Mouse (Mus musculus) myocyte (in vitro differentiated cells): ENCODE results near the gene Acap1. TPM values are rescaled to one million over a fixed set of nuclear protein-coding genes. Genes with fewer than 3 reads are reported as not detected.

ENCODE experiments used
- H3K27me3 ChIP-seq: one replicate; pipeline ENCODE4 v1.6.1; 2011; ENCODE audit not compliant: control insufficient read depth, insufficient read depth, insufficient read length
- H3K36me3 ChIP-seq: one replicate; pipeline ENCODE4 v1.6.1; 2011; ENCODE audit not compliant: control insufficient read depth, insufficient read depth
- H3K4me2 ChIP-seq: one replicate; pipeline ENCODE4 v1.6.1; 2011; ENCODE audit warnings: low read depth, control low read depth
- H3K4me3 ChIP-seq: one replicate; pipeline ENCODE4 v1.5.1; 2011; ENCODE audit warnings: mild to moderate bottlenecking, control low read depth, moderate library complexity
- H3K79me2 ChIP-seq: one replicate; pipeline ENCODE4 v1.6.1; 2011; ENCODE audit not compliant: control insufficient read depth, insufficient read depth
- H3ac ChIP-seq: one replicate; pipeline ENCODE4 v1.6.1; 2011; ENCODE audit not compliant: control insufficient read depth, insufficient read length
- CEBPB ChIP-seq: IDR thresholded peaks from 2 replicates; pipeline ENCODE4 v1.6.1; 2011; ENCODE audit warnings: mild to moderate bottlenecking, moderate library complexity; ENCODE audit not compliant: poor library complexity, insufficient read depth, severe bottlenecking
- E2F4 ChIP-seq: IDR thresholded peaks from one replicate; pipeline ENCODE4 v1.6.1; 2011; ENCODE audit warnings: mild to moderate bottlenecking, control low read depth, moderate library complexity; ENCODE audit not compliant: insufficient read depth
- MAX ChIP-seq: IDR thresholded peaks from one replicate; pipeline ENCODE4 v1.6.1; 2011; ENCODE audit warnings: low read depth, mild to moderate bottlenecking, control low read depth
- MYOD1 ChIP-seq, 3 experiments: IDR thresholded peaks; one replicate each; pipeline ENCODE4 v1.6.1; 2011; ENCODE audit warnings: control low read depth in 2 of 3, low read depth in 2 of 3, mild to moderate bottlenecking in 2 of 3, moderate library complexity in 1 of 3; ENCODE audit not compliant: insufficient read length in 2 of 3, control insufficient read depth in 1 of 3
- MYOG ChIP-seq, 3 experiments: IDR thresholded peaks; one replicate each; pipeline ENCODE4 v1.6.1; 2011; ENCODE audit warnings: control low read depth in 2 of 3, low read depth in 2 of 3, mild to moderate bottlenecking in 2 of 3; ENCODE audit not compliant: insufficient read length in 2 of 3, control insufficient read depth in 1 of 3, insufficient read depth in 1 of 3
- POLR2A ChIP-seq: IDR thresholded peaks from one replicate; pipeline ENCODE4 v1.6.1; 2011; ENCODE audit warnings: low read depth, mild to moderate bottlenecking, control low read depth, moderate library complexity; ENCODE audit not compliant: insufficient read length
- POLR2AphosphoS2 ChIP-seq: IDR thresholded peaks from one replicate; pipeline ENCODE4 v1.6.1; 2011; ENCODE audit warnings: low read depth, control low read depth; ENCODE audit not compliant: insufficient read length
- REST ChIP-seq: IDR thresholded peaks from one replicate; pipeline ENCODE4 v1.6.1; 2011; ENCODE audit warnings: mild to moderate bottlenecking, control low read depth, moderate library complexity; ENCODE audit not compliant: insufficient read depth, insufficient read length
- SRF ChIP-seq: IDR thresholded peaks from one replicate; pipeline ENCODE4 v1.6.1; 2011; ENCODE audit warnings: low read depth; ENCODE audit not compliant: control insufficient read depth, insufficient read length
- TCF12 ChIP-seq: IDR thresholded peaks from one replicate; pipeline ENCODE4 v1.6.1; 2011; ENCODE audit warnings: mild to moderate bottlenecking, control low read depth; ENCODE audit not compliant: poor library complexity, insufficient read depth, severe bottlenecking
- TCF3 ChIP-seq: IDR thresholded peaks from one replicate; pipeline ENCODE4 v1.6.1; 2011; ENCODE audit warnings: low read depth, control low read depth; ENCODE audit not compliant: insufficient read length
- USF1 ChIP-seq: IDR thresholded peaks from one replicate; pipeline ENCODE4 v1.6.1; 2011; ENCODE audit warnings: low read depth, mild to moderate bottlenecking, control low read depth, moderate library complexity
- polyA plus RNA-seq: library from polyadenylated mRNA; unstranded; fragments of >200 nt; fragmentation: generic; extraction: Trizol; gene quantifications from one replicate; pipeline ENCODE4 v1.2.1, GENCODE M21; 2012; ENCODE audit warnings: missing spikeins

The Acap1 gene
- polyA plus RNA-seq, 1 experiment, result 1.4 TPM

- Histone ChIP-seq H3K27me3 (no peaks in the 10 kb centered on the region), H3K79me2 (peaks cover 28% of the 10 kb centered on the region), H3K36me3 (no peaks in the 10 kb centered on the region), H3K4me2 (peak overlapping the region; percentile 91), H3ac (peak overlapping the region; percentile 66), H3K4me3 (peak overlapping the region; percentile 94)
- peak; percentile 13 for TF ChIP-seq POLR2AphosphoS2
- TF ChIP-seq MYOD1 (IDR thresholded peaks at IDR 0.05; ENCODE audit: control insufficient read depth in 1 of 3, insufficient read length in 2 of 3, low read depth in 2 of 3), result no peak
These were observed 16.4 kb downstream of the Acap1 start for GRCm38 (mm10) chr11:69878952-69879351.

DNA sequence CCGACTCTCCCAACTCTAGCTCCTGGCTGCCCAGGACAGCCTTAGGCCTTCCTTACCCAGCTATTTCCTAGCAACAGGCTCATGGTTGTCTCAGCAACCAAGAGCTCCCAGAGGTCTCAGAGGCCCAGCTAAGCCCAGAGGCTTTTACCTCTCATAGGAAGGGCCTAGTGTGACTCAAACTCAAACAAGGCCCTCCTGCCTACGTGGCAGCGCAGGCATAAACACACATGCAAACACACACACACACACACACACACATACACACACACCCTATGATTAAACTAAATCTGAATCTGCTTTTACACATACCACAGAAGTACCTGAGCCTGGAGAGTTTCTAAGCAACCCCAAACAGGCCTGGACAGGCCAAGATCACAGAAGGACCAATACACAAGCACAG lies 16.9 kb downstream of the Acap1 start:
- Histone ChIP-seq H3K4me2 (peak overlapping the region; percentile 91), H3K4me3 (peak overlapping the region; percentile 94)

DNA sequence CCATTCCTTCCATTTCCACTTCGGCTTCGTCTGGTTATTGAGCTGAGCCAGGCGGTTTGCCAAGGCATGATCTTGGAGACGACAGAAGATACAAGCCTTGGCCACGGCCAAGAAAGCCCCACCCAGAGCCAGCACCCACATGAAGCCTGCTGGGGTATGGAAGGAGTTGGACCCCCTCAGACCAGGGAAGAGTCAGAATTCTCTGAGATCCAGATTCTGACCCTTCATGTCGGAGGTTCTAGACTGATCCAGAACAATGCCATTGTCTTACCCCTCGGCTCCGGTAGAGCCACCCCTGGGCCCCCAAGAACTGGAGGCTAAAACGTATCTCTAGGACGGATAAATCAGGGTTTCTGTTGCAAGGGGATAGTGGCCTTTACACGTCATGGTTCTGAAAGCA lies 17.5 kb downstream of the Acap1 start, which contains the start of gene Tmem95:
Gene Tmem95, minus strand, starts transcription at position 141 of the 400 bp plus-strand sequence.
- Histone ChIP-seq H3K4me2 (peak within 1 kb of the TSS; percentile 91), H3K27me3 (no peaks in the 10 kb centered on the region), H3ac (peak within 1 kb of the TSS; percentile 66), H3K79me2 (peaks cover 28% of the 10 kb centered on the region), H3K4me3 (peak within 1 kb of the TSS; percentile 94), H3K36me3 (no peaks in the 10 kb centered on the region)
- TF ChIP-seq SRF (no peak), TCF12 (no peak), POLR2A (no peak), CEBPB (no peak), E2F4 (no peak), MYOG (IDR thresholded peaks at IDR 0.05; ENCODE audit: control insufficient read depth in 1 of 3, insufficient read depth in 1 of 3, insufficient read length in 2 of 3, low read depth in 2 of 3) (no peak), MYOD1 (IDR thresholded peaks at IDR 0.05; ENCODE audit: control insufficient read depth in 1 of 3, insufficient read length in 2 of 3, low read depth in 2 of 3) (no peak)

More for the DNA sequence above, 16.9 kb downstream of the Acap1 start:
- Histone ChIP-seq H3K79me2 (peaks cover 28% of the 10 kb centered on the region), H3ac (peak overlapping the region; percentile 66), H3K27me3 (no peaks in the 10 kb centered on the region), H3K36me3 (no peaks in the 10 kb centered on the region)
- TF ChIP-seq MAX (no peak), TCF12 (no peak), REST (no peak)

DNA sequence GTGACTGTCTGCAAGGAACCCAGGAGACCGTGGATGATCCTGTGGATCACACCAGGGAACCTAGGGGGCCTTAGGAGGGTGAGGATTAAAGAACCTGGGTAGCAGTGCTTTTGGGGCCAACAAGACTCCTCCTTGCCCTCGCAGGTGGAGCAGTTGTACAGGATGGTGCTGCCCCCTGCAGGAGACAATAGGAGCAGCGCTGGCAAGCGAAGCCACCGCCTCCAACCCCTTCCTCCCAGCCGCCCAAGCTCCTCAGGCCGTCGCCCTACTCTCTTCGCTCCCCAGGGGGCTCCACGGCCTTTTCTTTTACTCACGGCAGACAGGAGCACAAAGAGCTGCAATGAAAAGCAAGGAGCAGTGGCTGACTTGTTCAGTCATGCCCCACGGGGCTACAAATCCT lies 18.5 kb downstream of the Acap1 start:
- TF ChIP-seq REST (no peak), MYOD1 (IDR thresholded peaks at IDR 0.05; ENCODE audit: control insufficient read depth in 1 of 3, insufficient read length in 2 of 3, low read depth in 2 of 3) (no peak), MYOG (IDR thresholded peaks at IDR 0.05; ENCODE audit: control insufficient read depth in 1 of 3, insufficient read depth in 1 of 3, insufficient read length in 2 of 3, low read depth in 2 of 3) (peak in 1 of 3 experiments; percentile 18), POLR2AphosphoS2 (peak; percentile 95), POLR2A (peak; percentile 35)
- peaks cover 28% of the 10 kb centered on the region for H3K79me2 ChIP-seq
- no peaks in the 10 kb centered on the region for H3K27me3 ChIP-seq
- no peaks in the 10 kb centered on the region for H3K36me3 ChIP-seq
- H3ac ChIP-seq, result no peak overlapping the region
- peak overlapping the region; percentile 94 for H3K4me3 ChIP-seq
- H3K4me2 ChIP-seq, result peak overlapping the region; percentile 91

DNA sequence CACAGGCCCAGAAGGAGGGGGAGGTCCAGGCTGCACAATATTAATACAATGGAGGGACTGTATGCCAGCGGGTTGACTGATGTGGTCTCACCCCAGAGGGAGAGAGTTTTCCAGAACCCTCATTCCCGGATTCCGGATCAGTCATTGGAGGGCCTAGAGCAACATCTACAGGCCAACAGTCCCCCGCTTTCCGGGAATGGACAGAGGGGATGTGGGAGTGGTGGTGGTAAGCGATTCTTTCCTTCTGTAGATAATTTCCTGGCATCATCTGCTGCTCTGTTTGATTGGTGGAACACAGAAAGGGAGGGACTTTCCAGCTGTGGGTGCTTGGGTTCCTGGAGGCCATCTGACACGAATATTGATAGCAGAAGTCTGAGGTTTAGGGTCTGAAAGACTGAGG lies 19.2 kb downstream of the Acap1 start:
- H3K27me3 ChIP-seq, result no peaks in the 10 kb centered on the region
- H3ac ChIP-seq, result no peak overlapping the region
- H3K36me3 ChIP-seq, result no peaks in the 10 kb centered on the region
- no peak overlapping the region for H3K4me3 ChIP-seq
- H3K4me2 ChIP-seq, result no peak overlapping the region
- H3K79me2 ChIP-seq, result peaks cover 28% of the 10 kb centered on the region
- peak; percentile 21 for TF ChIP-seq POLR2AphosphoS2
- TF ChIP-seq TCF3, result no peak
- TF ChIP-seq REST, result no peak
- no peak for TF ChIP-seq TCF12

- Histone ChIP-seq H3K4me2 (no peak overlapping the region), H3K4me3 (no peak overlapping the region), H3K79me2 (no peaks in the 10 kb centered on the region), H3ac (no peak overlapping the region), H3K27me3 (peaks cover 2% of the 10 kb centered on the region), H3K36me3 (no peaks in the 10 kb centered on the region)
- TF ChIP-seq SRF (no peak), POLR2AphosphoS2 (no peak), MYOD1 (IDR thresholded peaks at IDR 0.05; ENCODE audit: control insufficient read depth in 1 of 3, insufficient read length in 2 of 3, low read depth in 2 of 3) (no peak), POLR2A (no peak), MYOG (IDR thresholded peaks at IDR 0.05; ENCODE audit: control insufficient read depth in 1 of 3, insufficient read depth in 1 of 3, insufficient read length in 2 of 3, low read depth in 2 of 3) (no peak), TCF3 (no peak), E2F4 (no peak), REST (no peak), USF1 (no peak), TCF12 (no peak), MAX (no peak), CEBPB (no peak)
These were observed 22.9 kb downstream of the Acap1 start for GRCm38 (mm10) chr11:69872451-69872850.
